Mouse (Mus musculus): ENCODE results near the gene Olfr792.

Gene Olfr792

GRCm38 (mm10) chr10:129538862-129539261 is at the start of gene Olfr792:
Gene Olfr792, plus strand, starts transcription at chr10:129539162.
- in situ Hi-C loops (cut with MboI; ENCODE audit: low sequenced_read_pairs): no loop called here

GRCm38 (mm10) chr10:129490101-129490500 is 48.9 kb upstream of the Olfr792 start:
- in situ Hi-C loops (cut with MboI; ENCODE audit: low sequenced_read_pairs): no loop called here

DNA sequence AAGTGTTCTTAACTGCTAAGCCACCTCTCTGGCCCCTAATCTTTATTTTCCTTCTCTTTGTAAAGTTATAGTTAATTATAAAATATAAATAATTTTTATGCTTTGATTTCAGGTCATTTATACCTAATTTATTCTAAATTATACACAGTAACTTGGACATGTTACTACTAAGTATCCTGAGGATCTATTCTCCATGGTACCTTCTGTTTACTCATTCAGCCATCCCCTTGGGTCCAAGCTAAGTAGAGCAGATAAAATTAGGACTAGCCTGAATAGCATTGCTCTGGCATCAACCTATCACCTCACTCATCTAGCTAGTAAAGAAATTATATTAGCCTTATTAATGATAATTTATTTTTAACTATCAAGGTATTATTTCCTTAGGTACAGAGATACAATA is 40.8 kb upstream of the Olfr792 start, which contains the start of gene Olfr790:
TSS of gene Olfr790 (plus strand) at position 301 of the 400 bp plus-strand sequence.
- in situ Hi-C loops (cut with MboI; ENCODE audit: low sequenced_read_pairs): no loop called here

DNA sequence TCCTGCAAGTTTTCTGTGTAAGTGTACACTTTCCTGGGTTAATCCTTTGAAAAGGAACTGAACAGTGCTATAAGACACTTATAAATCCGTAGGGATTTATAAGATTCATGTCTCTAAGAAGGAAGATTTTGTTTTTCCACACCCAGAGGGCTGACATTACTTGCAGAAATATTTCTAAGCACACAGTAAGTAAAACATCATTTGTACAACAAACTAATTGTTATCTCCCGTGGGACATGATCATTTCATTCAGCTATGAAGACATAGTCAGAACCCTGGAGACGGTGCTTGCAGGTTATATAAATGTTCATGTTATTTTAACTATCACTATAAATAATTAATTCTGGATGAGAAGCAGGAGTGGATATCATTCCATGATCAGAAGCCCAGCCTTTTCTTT is 17.5 kb upstream of the Olfr792 start, which contains the start of gene Olfr791:
TSS of gene Olfr791 (plus strand) at position 301 of the 400 bp plus-strand sequence.
- in situ Hi-C loops (cut with MboI; ENCODE audit: low sequenced_read_pairs): no loop called here

- in situ Hi-C loops (cut with MboI; ENCODE audit: low sequenced_read_pairs): no loop called here
These were observed 10.4 kb downstream of the Olfr792 start for GRCm38 (mm10) chr10:129549354-129549753.

GRCm38 (mm10) chr10:129567355-129567754 is 28.4 kb downstream of the Olfr792 start, which contains the start of gene Olfr794:
Gene Olfr794, plus strand, starts transcription at chr10:129567655.
- in situ Hi-C loops (cut with MboI; ENCODE audit: low sequenced_read_pairs): no loop called here

DNA sequence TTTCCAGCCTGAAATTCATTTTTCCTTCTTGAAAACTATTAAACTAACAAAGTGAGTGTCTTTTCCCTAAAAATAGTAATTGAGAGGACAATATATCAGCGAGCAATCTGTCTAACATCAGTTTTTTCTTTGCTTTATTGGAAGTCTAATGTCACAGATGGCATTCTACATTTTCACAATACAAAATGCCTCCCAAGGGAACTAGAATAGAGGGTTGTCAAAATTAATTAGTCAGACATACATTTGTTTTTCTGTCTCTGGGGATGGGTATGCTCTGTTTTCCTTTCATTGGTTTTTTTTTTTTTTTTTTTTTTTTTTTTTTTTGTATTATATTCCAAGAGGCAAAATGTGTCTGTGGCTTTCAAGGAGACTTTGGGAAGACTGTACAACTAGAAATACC is 38.1 kb downstream of the Olfr792 start:
- in situ Hi-C loops (cut with MboI; ENCODE audit: low sequenced_read_pairs): no loop called here
